Mouse (Mus musculus): ENCODE measurements around the gene Fer1l5. TPM values are rescaled to one million over a fixed set of nuclear protein-coding genes. Genes with fewer than 3 reads are reported as not detected.

Fer1l5 gene
- polyA plus RNA-seq (2012; rRNA removed), result 0.03 TPM in 1 of 2 replicates, not detected in the other

GRCm38 (mm10) chr1:36371934-36372845, at the start of gene Fer1l5:
Gene Fer1l5, plus strand, starts transcription at chr1:36372291.

GRCm38 (mm10) chr1:36368969-36369645, 3.0 kb upstream of the Fer1l5 start, which contains the start of gene Kansl3:
Gene Kansl3, minus strand, starts transcription at chr1:36369181.

GRCm38 (mm10) chr1:36444471-36445464, 72.7 kb downstream of the Fer1l5 start, which contains the start of gene Lman2l:
Gene Lman2l, minus strand, starts transcription at chr1:36445271.

GRCm38 (mm10) chr1:36471181-36472105, 99.4 kb downstream of the Fer1l5 start, which contains the start of gene Cnnm4:
Gene Cnnm4, plus strand, starts transcription at chr1:36471620.

Other genes with a start within 250 kb of the Fer1l5 start
- 4.3 and 5.5 TPM in 2 replicates for gene Uggt1, start 127.6 kb upstream of the Fer1l5 start, polyA plus RNA-seq (2012; rRNA removed)
- 11.1 and 15.1 TPM in 2 replicates for gene Neurl3, start 97.6 kb upstream of the Fer1l5 start, polyA plus RNA-seq (2012; rRNA removed)
- gene Arid5a, start 64.6 kb upstream of the Fer1l5 start, polyA plus RNA-seq (2012; rRNA removed), result 3.7 and 4.1 TPM in 2 replicates
- 12.1 and 14.6 TPM in 2 replicates for gene Kansl3, start 3.1 kb upstream of the Fer1l5 start, polyA plus RNA-seq (2012; rRNA removed)
- 2.5 and 3.7 TPM in 2 replicates for gene Lman2l, start 73.0 kb downstream of the Fer1l5 start, polyA plus RNA-seq (2012; rRNA removed)
- 16.8 and 16.9 TPM in 2 replicates for gene Cnnm4, start 99.3 kb downstream of the Fer1l5 start, polyA plus RNA-seq (2012; rRNA removed)
- gene Cnnm3, start 139.6 kb downstream of the Fer1l5 start, polyA plus RNA-seq (2012; rRNA removed), result 13.4 and 15.0 TPM in 2 replicates
- gene Ankrd23, start 164.6 kb downstream of the Fer1l5 start, polyA plus RNA-seq (2012; rRNA removed), result 12.4 and 16.9 TPM in 2 replicates
- not detected in 2 replicates for gene Gm42417, start 167.1 kb downstream of the Fer1l5 start, polyA plus RNA-seq (2012; rRNA removed)
- 9.3 and 13.7 TPM in 2 replicates for gene Ankrd39, start 175.2 kb downstream of the Fer1l5 start, polyA plus RNA-seq (2012; rRNA removed)
- 5.6 and 8.1 TPM in 2 replicates for gene Sema4c, start 186.1 kb downstream of the Fer1l5 start, polyA plus RNA-seq (2012; rRNA removed)